Mouse (Mus musculus): Measurements from ENCODE around the gene Nav2. TPM values are rescaled to one million over a fixed set of nuclear protein-coding genes. Genes with fewer than 3 reads are reported as not detected.

Nav2 gene
- polyA plus RNA-seq, 1 experiment from 2014 or later, result 22.2 TPM

- H3K27ac ChIP-seq, result no peak overlapping the region
- H3K4me2 ChIP-seq (replicated peaks), result no peak overlapping the region
- H3K27me3 ChIP-seq, result peaks cover 43% of the 10 kb centered on the region
- H3K9me3 ChIP-seq, result no peaks in the 10 kb centered on the region
- no peak overlapping the region for H3K9ac ChIP-seq (replicated peaks)
- peaks cover 32% of the 10 kb centered on the region for H3K4me1 ChIP-seq (replicated peaks)
- no peaks in the 10 kb centered on the region for H3K36me3 ChIP-seq
- ATAC-seq, result no peak
- H3K4me3 ChIP-seq (replicated peaks), result no peak overlapping the region
- WGBS, result under 1% methylated on average over 6 of the region's 6 CpGs
Observed at GRCm38 (mm10) chr7:48894152-48894551, 14.4 kb upstream of the Nav2 start.

GRCm38 (mm10) chr7:48894763-48895162 lies 13.8 kb upstream of the Nav2 start:
- Histone ChIP-seq H3K4me3 (replicated peaks) (no peak overlapping the region), H3K4me1 (replicated peaks) (peaks cover 32% of the 10 kb centered on the region), H3K27me3 (peaks cover 44% of the 10 kb centered on the region), H3K27ac (no peak overlapping the region), H3K4me2 (replicated peaks) (no peak overlapping the region), H3K36me3 (no peaks in the 10 kb centered on the region), H3K9me3 (no peaks in the 10 kb centered on the region), H3K9ac (replicated peaks) (no peak overlapping the region)
- WGBS, result 80% methylated on average over 6 of the region's 6 CpGs
- no peak for ATAC-seq

GRCm38 (mm10) chr7:48895475-48895874 lies 13.0 kb upstream of the Nav2 start:
- H3K36me3 ChIP-seq, result no peaks in the 10 kb centered on the region
- no peaks in the 10 kb centered on the region for H3K9me3 ChIP-seq
- H3K4me3 ChIP-seq (replicated peaks), result no peak overlapping the region
- H3K9ac ChIP-seq (replicated peaks), result no peak overlapping the region
- peaks cover 51% of the 10 kb centered on the region for H3K27me3 ChIP-seq
- no peak overlapping the region for H3K4me2 ChIP-seq (replicated peaks)
- WGBS, result 89% methylated on average over 4 of the region's 4 CpGs
- no peak overlapping the region for H3K27ac ChIP-seq
- H3K4me1 ChIP-seq (replicated peaks), result peaks cover 30% of the 10 kb centered on the region
- ATAC-seq, result no peak

- Histone ChIP-seq H3K27me3 (peaks cover 55% of the 10 kb centered on the region), H3K4me2 (replicated peaks) (no peak overlapping the region), H3K4me3 (replicated peaks) (no peak overlapping the region), H3K36me3 (no peaks in the 10 kb centered on the region), H3K9ac (replicated peaks) (no peak overlapping the region), H3K4me1 (replicated peaks) (peaks cover 25% of the 10 kb centered on the region), H3K27ac (no peak overlapping the region), H3K9me3 (no peaks in the 10 kb centered on the region)
- no peak for ATAC-seq
- WGBS, result 81% methylated on average over 4 of the region's 4 CpGs
Observed at GRCm38 (mm10) chr7:48896051-48896450, 12.5 kb upstream of the Nav2 start.

GRCm38 (mm10) chr7:48897539-48898163 lies 10.9 kb upstream of the Nav2 start:
- Histone ChIP-seq H3K4me3 (replicated peaks) (no peak overlapping the region), H3K4me2 (replicated peaks) (no peak overlapping the region), H3K27ac (no peak overlapping the region), H3K9ac (replicated peaks) (no peak overlapping the region), H3K4me1 (replicated peaks) (peaks cover 31% of the 10 kb centered on the region), H3K27me3 (peaks cover 51% of the 10 kb centered on the region), H3K9me3 (no peaks in the 10 kb centered on the region), H3K36me3 (no peaks in the 10 kb centered on the region)
- no peak for ATAC-seq
- 29% methylated on average over 24 of the region's 24 CpGs for WGBS

GRCm38 (mm10) chr7:48898416-48898815 lies 10.1 kb upstream of the Nav2 start:
- no peak overlapping the region for H3K9ac ChIP-seq (replicated peaks)
- no peak for ATAC-seq
- H3K27me3 ChIP-seq, result peaks cover 49% of the 10 kb centered on the region
- H3K4me3 ChIP-seq (replicated peaks), result no peak overlapping the region
- no peaks in the 10 kb centered on the region for H3K36me3 ChIP-seq
- no peaks in the 10 kb centered on the region for H3K9me3 ChIP-seq
- no peak overlapping the region for H3K27ac ChIP-seq
- H3K4me2 ChIP-seq (replicated peaks), result no peak overlapping the region
- whole genome bisulfite sequencing, result 69% methylated on average over 9 of the region's 9 CpGs
- H3K4me1 ChIP-seq (replicated peaks), result peaks cover 39% of the 10 kb centered on the region

GRCm38 (mm10) chr7:48900408-48901167 lies 7.9 kb upstream of the Nav2 start:
- no peak overlapping the region for H3K9ac ChIP-seq (replicated peaks)
- no peak overlapping the region for H3K4me2 ChIP-seq (replicated peaks)
- H3K27me3 ChIP-seq, result peaks cover 34% of the 10 kb centered on the region
- H3K9me3 ChIP-seq, result no peaks in the 10 kb centered on the region
- peaks cover 42% of the 10 kb centered on the region for H3K4me1 ChIP-seq (replicated peaks)
- no peak for ATAC-seq
- H3K27ac ChIP-seq, result no peak overlapping the region
- no peaks in the 10 kb centered on the region for H3K36me3 ChIP-seq
- no peak overlapping the region for H3K4me3 ChIP-seq (replicated peaks)
- 72% methylated on average over 8 of the region's 8 CpGs for WGBS

GRCm38 (mm10) chr7:48902454-48902853 lies 6.1 kb upstream of the Nav2 start:
- Histone ChIP-seq H3K9ac (replicated peaks) (no peak overlapping the region), H3K27ac (peak overlapping the region; percentile 1; the same call in 1 of the 2 replicates), H3K4me3 (replicated peaks) (no peak overlapping the region), H3K4me2 (replicated peaks) (no peak overlapping the region), H3K9me3 (no peaks in the 10 kb centered on the region), H3K4me1 (replicated peaks) (peaks cover 34% of the 10 kb centered on the region), H3K27me3 (peaks cover 17% of the 10 kb centered on the region), H3K36me3 (no peaks in the 10 kb centered on the region)
- WGBS, result 4% methylated on average over 2 of the region's 2 CpGs
- ATAC-seq, result peak; percentile 71

GRCm38 (mm10) chr7:48909342-48909671 lies 791 bp downstream of the Nav2 start:
- no peaks in the 10 kb centered on the region for H3K36me3 ChIP-seq
- H3K9ac ChIP-seq (replicated peaks), result no peak overlapping the region
- H3K27me3 ChIP-seq, result no peaks in the 10 kb centered on the region
- no peaks in the 10 kb centered on the region for H3K9me3 ChIP-seq
- peaks cover 12% of the 10 kb centered on the region for H3K4me1 ChIP-seq (replicated peaks)
- no peak overlapping the region for H3K4me2 ChIP-seq (replicated peaks)
- H3K27ac ChIP-seq, result no peak overlapping the region
- 57% methylated on average over 4 of the region's 4 CpGs for WGBS
- H3K4me3 ChIP-seq (replicated peaks), result no peak overlapping the region
- no peak for ATAC-seq

- Histone ChIP-seq H3K4me1 (replicated peaks) (peaks cover 21% of the 10 kb centered on the region), H3K4me3 (replicated peaks) (no peak overlapping the region), H3K27ac (no peak overlapping the region), H3K4me2 (replicated peaks) (no peak overlapping the region), H3K36me3 (no peaks in the 10 kb centered on the region), H3K27me3 (no peaks in the 10 kb centered on the region), H3K9ac (replicated peaks) (no peak overlapping the region), H3K9me3 (no peaks in the 10 kb centered on the region)
- 67% methylated on average over 6 of the region's 6 CpGs for WGBS
- no peak for ATAC-seq
Observed at GRCm38 (mm10) chr7:48910282-48910681, 1.8 kb downstream of the Nav2 start.

- no peak for ATAC-seq
- no peaks in the 10 kb centered on the region for H3K36me3 ChIP-seq
- no peaks in the 10 kb centered on the region for H3K27me3 ChIP-seq
- no peaks in the 10 kb centered on the region for H3K9me3 ChIP-seq
- H3K4me3 ChIP-seq (replicated peaks), result no peak overlapping the region
- no peak overlapping the region for H3K4me2 ChIP-seq (replicated peaks)
- H3K27ac ChIP-seq, result no peak overlapping the region
- no peak overlapping the region for H3K9ac ChIP-seq (replicated peaks)
- peaks cover 30% of the 10 kb centered on the region for H3K4me1 ChIP-seq (replicated peaks)
Observed at GRCm38 (mm10) chr7:48911146-48911545, 2.6 kb downstream of the Nav2 start.

GRCm38 (mm10) chr7:48914630-48915506 lies 6.4 kb downstream of the Nav2 start:
- Histone ChIP-seq H3K4me1 (replicated peaks) (peaks cover 48% of the 10 kb centered on the region), H3K4me3 (replicated peaks) (no peak overlapping the region), H3K36me3 (no peaks in the 10 kb centered on the region), H3K27me3 (peaks cover 31% of the 10 kb centered on the region), H3K27ac (peak overlapping the region; percentile 55), H3K9ac (replicated peaks) (peak overlapping the region; percentile 19; the same call in 1 of the 2 replicates), H3K9me3 (no peaks in the 10 kb centered on the region), H3K4me2 (replicated peaks) (no peak overlapping the region)
- peak; percentile 68 for ATAC-seq
- WGBS, result 27% methylated on average over 12 of the region's 12 CpGs

Measured in midbrain, embryonic 13.5 days (tissue).